Mouse (Mus musculus) liver, postnatal 0 days (tissue): ENCODE measurements at regions not wholly inside any gene's neighbourhood (a gene's known extent, or its start where the extent isn't known, plus 50 kb on each side); places are given as distances from the start of the nearest gene placed in this dataset.

Experiments used
- ATAC-seq: fragments of 200-750 bp; cut with Nextera tagmentation; 2 replicates; pipeline ENCODE4 v1.8.0; 2017; ENCODE audit warnings: mild to moderate bottlenecking, moderate library complexity
- DNase-seq: peaks from one replicate; pipeline ENCODE4 v3.0.0-alpha.2; 2016
- H3K27ac ChIP-seq: fragments of 300-500 bp; sonication (generic); 2 replicates; pipeline ENCODE4 v1.5.1; 2014; ENCODE audit warnings: antibody characterized with exemption, moderate library complexity, mild to moderate bottlenecking, low read depth
- H3K27me3 ChIP-seq: fragments of 300-500 bp; sonication (generic); 2 replicates; pipeline ENCODE4 v1.6.1; 2014; ENCODE audit warnings: low read length, control low read depth, mixed read lengths; ENCODE audit not compliant: insufficient read depth
- H3K36me3 ChIP-seq: fragments of 300-500 bp; sonication (generic); replicated peaks from 2 replicates; pipeline ENCODE4 v1.6.1; 2014; ENCODE audit warnings: mild to moderate bottlenecking, control low read depth, low read length, moderate library complexity, mixed read lengths; ENCODE audit not compliant: insufficient read depth
- H3K4me1 ChIP-seq: fragments of 300-500 bp; sonication (generic); 2 replicates; pipeline ENCODE4 v1.6.1; 2014; ENCODE audit warnings: antibody characterized with exemption, mild to moderate bottlenecking, control low read depth; ENCODE audit not compliant: insufficient read depth
- H3K4me2 ChIP-seq: fragments of 300-500 bp; sonication (generic); 2 replicates; pipeline ENCODE4 v1.6.1; 2014; ENCODE audit warnings: low read depth, mild to moderate bottlenecking, low read length, moderate library complexity, mixed read lengths
- H3K4me3 ChIP-seq: fragments of 300-500 bp; sonication (generic); 2 replicates; pipeline ENCODE4 v1.5.1; 2014; ENCODE audit warnings: low read depth, low read length
- H3K9ac ChIP-seq: fragments of 300-500 bp; sonication (generic); replicated peaks from 2 replicates; pipeline ENCODE4 v1.6.1; 2014; ENCODE audit warnings: mild to moderate bottlenecking, moderate library complexity
- H3K9me3 ChIP-seq: fragments of 300-500 bp; sonication (generic); 2 replicates; pipeline ENCODE4 v1.6.1; 2016; ENCODE audit warnings: mild to moderate bottlenecking, control low read depth, low read length, mixed read lengths
- CTCF ChIP-seq: sonication (generic); IDR thresholded peaks from 2 replicates; pipeline ENCODE4 v1.5.1; 2016; ENCODE audit warnings: antibody characterized with exemption, low read depth
- EP300 ChIP-seq: IDR thresholded peaks from 2 replicates; pipeline ENCODE4 v1.6.1; 2016; ENCODE audit warnings: antibody characterized with exemption, low read depth, mild to moderate bottlenecking
- WGBS: fragments of 180-500 bp; shearing (Covaris S2); extraction: QIAGEN DNeasy Blood & Tissue Kit; methylation state at CpG from one replicate; pipeline ENCODE4 v1.1.7; 2014; ENCODE audit not compliant: insufficient replicate concordance; 5-methylcytosine and 5-hydroxymethylcytosine counted together

GRCm38 (mm10) chr13:111920534-111920933 lies 111.7 kb upstream of the Map3k1 start:
- DNase-seq, result no peak
- H3K4me2 ChIP-seq, result no peak overlapping the region
- 78% methylated on average over 2 of the region's 2 CpGs for WGBS
- peaks cover 4% of the 10 kb centered on the region for H3K4me1 ChIP-seq
- no peaks in the 10 kb centered on the region for H3K36me3 ChIP-seq
- H3K9ac ChIP-seq, result no peak overlapping the region
- no peak overlapping the region for H3K4me3 ChIP-seq
- H3K27ac ChIP-seq, result no peak overlapping the region
- no peaks in the 10 kb centered on the region for H3K27me3 ChIP-seq
- TF ChIP-seq EP300 (no peak), CTCF (no peak)
- no peak for ATAC-seq
- 0 out of 2 replicates have a peak, but pooled peaks cover 2% of the 10 kb centered on the region for H3K9me3 ChIP-seq

DNA sequence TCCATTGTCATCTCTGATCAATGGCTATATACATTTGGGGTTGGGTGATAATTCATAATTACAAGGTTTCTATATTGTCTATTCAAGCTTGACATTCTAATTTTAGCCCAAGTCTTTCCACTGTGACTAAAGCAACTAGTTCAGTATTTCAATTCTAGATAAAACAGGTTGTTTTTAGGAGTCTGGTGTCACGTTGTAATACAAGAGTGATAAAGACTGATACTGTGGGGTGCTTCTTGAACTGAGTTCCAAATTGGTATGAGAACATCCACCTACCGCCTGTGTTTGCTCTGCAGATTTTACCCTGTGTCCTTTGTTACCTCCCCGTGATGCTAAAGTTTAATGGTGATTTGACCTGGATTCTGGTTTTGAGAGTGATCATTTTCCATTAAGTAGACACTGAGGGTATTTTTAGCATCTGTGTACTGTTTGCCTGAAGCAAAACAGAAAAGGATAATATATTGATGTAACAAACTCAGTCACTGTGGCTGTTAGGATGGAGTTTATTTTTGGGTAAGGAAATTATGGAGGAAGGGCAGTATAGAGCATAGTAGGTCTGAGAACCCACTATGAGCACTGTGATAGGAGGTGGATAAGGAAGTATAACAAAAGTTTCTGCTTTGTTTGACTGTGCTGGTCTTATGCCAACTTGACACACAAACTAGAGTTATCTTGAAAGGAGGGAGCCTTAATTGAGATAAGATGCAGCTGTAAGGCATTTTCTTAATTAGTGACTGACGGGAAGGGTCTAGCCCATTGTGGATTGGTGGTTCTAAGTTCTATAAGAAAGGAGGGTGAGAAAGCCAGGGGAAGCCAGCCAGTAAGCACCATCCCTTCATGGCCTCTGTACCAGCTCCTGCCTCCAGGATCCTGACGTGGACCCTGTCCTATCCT lies 112.6 kb upstream of the Map3k1 start:
- Histone ChIP-seq H3K36me3 (no peaks in the 10 kb centered on the region), H3K4me1 (peaks cover 4% of the 10 kb centered on the region), H3K4me2 (no peak overlapping the region), H3K27me3 (no peaks in the 10 kb centered on the region), H3K4me3 (no peak overlapping the region), H3K9me3 (0 out of 2 replicates have a peak, but pooled peaks cover 2% of the 10 kb centered on the region), H3K27ac (no peak overlapping the region), H3K9ac (no peak overlapping the region)
- TF ChIP-seq EP300, result no peak
- TF ChIP-seq CTCF, result no peak
- WGBS, result 70% methylated on average over 5 of the region's 5 CpGs
- DNase-seq (no peak), ATAC-seq (no peak)

- DNase-seq (no peak), ATAC-seq (peak; percentile 67)
- no peaks in the 10 kb centered on the region for H3K36me3 ChIP-seq
- no peak overlapping the region for H3K4me3 ChIP-seq
- H3K4me2 ChIP-seq, result no peak overlapping the region
- peak; percentile 69 for TF ChIP-seq EP300
- TF ChIP-seq CTCF, result no peak
- no peak overlapping the region for H3K9ac ChIP-seq
- H3K27me3 ChIP-seq, result no peaks in the 10 kb centered on the region
- peaks cover 16% of the 10 kb centered on the region for H3K4me1 ChIP-seq
- H3K9me3 ChIP-seq, result 0 out of 2 replicates have a peak, but pooled peaks cover 2% of the 10 kb centered on the region
- H3K27ac ChIP-seq, result no peak overlapping the region
- WGBS, result 89% methylated on average over 7 of the region's 7 CpGs
Measured at GRCm38 (mm10) chr13:111925349-111925748, 116.6 kb upstream of the Map3k1 start.

GRCm38 (mm10) chr13:111926801-111927200 lies 118.0 kb upstream of the Map3k1 start:
- 0 out of 2 replicates have a peak, but pooled peaks cover 2% of the 10 kb centered on the region for H3K9me3 ChIP-seq
- no peak overlapping the region for H3K4me3 ChIP-seq
- no peaks in the 10 kb centered on the region for H3K36me3 ChIP-seq
- H3K27ac ChIP-seq, result no peak overlapping the region
- WGBS, result 91% methylated on average over 8 of the region's 8 CpGs
- no peaks in the 10 kb centered on the region for H3K27me3 ChIP-seq
- no peak overlapping the region for H3K9ac ChIP-seq
- TF ChIP-seq EP300, result no peak
- TF ChIP-seq CTCF, result no peak
- no peak overlapping the region for H3K4me2 ChIP-seq
- H3K4me1 ChIP-seq, result peaks cover 20% of the 10 kb centered on the region
- ATAC-seq (no peak), DNase-seq (no peak)

GRCm38 (mm10) chr13:111927489-111927888 lies 118.7 kb upstream of the Map3k1 start:
- 63% methylated on average over 3 of the region's 3 CpGs for WGBS
- no peak overlapping the region for H3K4me3 ChIP-seq
- TF ChIP-seq EP300 (no peak), CTCF (no peak)
- H3K4me2 ChIP-seq, result no peak overlapping the region
- H3K27me3 ChIP-seq, result no peaks in the 10 kb centered on the region
- ATAC-seq, result no peak
- no peak overlapping the region for H3K27ac ChIP-seq
- DNase-seq, result no peak
- peaks cover 24% of the 10 kb centered on the region for H3K4me1 ChIP-seq
- H3K9ac ChIP-seq, result no peak overlapping the region
- 0 out of 2 replicates have a peak, but pooled peaks cover under 1% of the 10 kb centered on the region for H3K9me3 ChIP-seq
- H3K36me3 ChIP-seq, result no peaks in the 10 kb centered on the region

- TF ChIP-seq CTCF (no peak), EP300 (peak; percentile 88)
- H3K4me1 ChIP-seq, result peaks cover 30% of the 10 kb centered on the region
- peak overlapping the region; percentile 36 for H3K4me2 ChIP-seq
- no peak overlapping the region for H3K9ac ChIP-seq
- H3K27ac ChIP-seq, result peak overlapping the region; percentile 78
- no peaks in the 10 kb centered on the region for H3K27me3 ChIP-seq
- ATAC-seq (peak; percentile 73), DNase-seq (no peak)
- no peak overlapping the region for H3K4me3 ChIP-seq
- no peaks in the 10 kb centered on the region for H3K9me3 ChIP-seq
- WGBS, result 58% methylated on average over 9 of the region's 9 CpGs
- no peaks in the 10 kb centered on the region for H3K36me3 ChIP-seq
Measured at GRCm38 (mm10) chr13:111928636-111929544, 120.1 kb upstream of the Map3k1 start.
